Mouse (Mus musculus) kidney, embryonic 14.5 days (tissue): ENCODE results near the gene Ubiad1. TPM values are rescaled to one million over a fixed set of nuclear protein-coding genes. Genes with fewer than 3 reads are reported as not detected.

Experiments
- ATAC-seq: fragments of 200-750 bp; cut with Nextera tagmentation; 2 replicates; pipeline ENCODE4 v1.8.0; 2017; ENCODE audit warnings: moderate number of reproducible peaks, mild to moderate bottlenecking, moderate TSS enrichment, moderate library complexity; ENCODE audit not compliant: low FRiP score, low TSS enrichment
- H3K27ac ChIP-seq: fragments of 300-500 bp; sonication (generic); 2 replicates; pipeline ENCODE4 v1.5.1; 2014; ENCODE audit warnings: low read depth, mild to moderate bottlenecking, low read length, moderate library complexity, mixed read lengths
- H3K27me3 ChIP-seq: fragments of 300-500 bp; sonication (generic); 2 replicates; pipeline ENCODE4 v1.6.1; 2014; ENCODE audit warnings: mild to moderate bottlenecking, low read length; ENCODE audit not compliant: control insufficient read depth, insufficient read depth
- H3K36me3 ChIP-seq: fragments of 300-500 bp; sonication (generic); 2 replicates; pipeline ENCODE4 v1.6.1; 2014; ENCODE audit warnings: low read length, mixed read lengths; ENCODE audit not compliant: control insufficient read depth, insufficient read depth
- H3K4me1 ChIP-seq: fragments of 300-500 bp; sonication (generic); 2 replicates; pipeline ENCODE4 v1.6.1; 2014; ENCODE audit warnings: low read length, mixed read lengths; ENCODE audit not compliant: control insufficient read depth, insufficient read depth
- H3K4me2 ChIP-seq: fragments of 300-500 bp; sonication (generic); replicated peaks from 2 replicates; pipeline ENCODE4 v1.6.1; 2014; ENCODE audit warnings: low read depth, mild to moderate bottlenecking, low read length
- H3K4me3 ChIP-seq: fragments of 300-500 bp; sonication (generic); 2 replicates; pipeline ENCODE4 v1.5.1; 2014; ENCODE audit warnings: mild to moderate bottlenecking, low read length
- H3K9ac ChIP-seq: fragments of 300-500 bp; sonication (generic); 2 replicates; pipeline ENCODE4 v1.6.1; 2014; ENCODE audit warnings: low read depth, mild to moderate bottlenecking, low read length, moderate library complexity
- H3K9me3 ChIP-seq: fragments of 300-500 bp; sonication (generic); 2 replicates; pipeline ENCODE4 v1.6.1; 2016; ENCODE audit warnings: low read length; ENCODE audit not compliant: control insufficient read depth
- WGBS: fragments of 180-500 bp; shearing (Covaris S2); extraction: QIAGEN DNeasy Blood & Tissue Kit; methylation state at CpG from one replicate; pipeline ENCODE4 v1.1.7; 2014; 5-methylcytosine and 5-hydroxymethylcytosine counted together
- polyA plus RNA-seq: library from polyadenylated mRNA; unstranded; fragments of >200 nt; fragmentation: Nextera tagmentation; extraction: Ambion mirVana; gene quantifications from 2 replicates; pipeline ENCODE4 v1.2.1, GENCODE M21; 2014

Ubiad1 gene
- polyA plus RNA-seq, 1 experiment from 2014 or later = 18.6 TPM

DNA sequence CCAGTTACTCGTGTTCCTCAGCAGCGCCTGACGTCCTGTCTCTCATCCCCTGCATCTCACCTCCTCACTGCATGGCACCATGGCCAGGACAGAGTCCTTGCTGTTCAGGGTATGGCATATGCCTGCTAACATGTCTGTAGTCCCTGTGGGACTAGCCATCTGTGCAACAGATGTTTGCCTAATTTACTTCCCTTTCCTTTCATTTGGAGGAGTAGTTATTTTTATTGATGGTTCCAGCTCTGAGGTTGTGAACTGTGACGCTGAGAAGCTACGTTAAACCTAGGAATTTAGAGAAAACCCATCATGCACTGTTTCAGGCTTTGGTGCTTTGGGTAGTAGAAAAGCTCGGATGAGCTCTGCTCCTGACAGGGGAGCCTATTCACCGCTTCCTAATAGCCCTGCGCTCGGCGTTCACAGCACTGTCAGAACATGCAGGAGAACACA is 26.8 kb upstream of the Ubiad1 start:
- H3K27me3 ChIP-seq = no peaks in the 10 kb centered on the region
- H3K36me3 ChIP-seq = peaks cover 85% of the 10 kb centered on the region
- no peak for ATAC-seq
- H3K9ac ChIP-seq = no peak overlapping the region
- H3K4me3 ChIP-seq = no peak overlapping the region
- 70% methylated on average over 10 of the region's 10 CpGs for WGBS
- no peak overlapping the region for H3K4me2 ChIP-seq
- H3K4me1 ChIP-seq = no peaks in the 10 kb centered on the region
- H3K9me3 ChIP-seq = no peaks in the 10 kb centered on the region
- no peak overlapping the region for H3K27ac ChIP-seq

DNA sequence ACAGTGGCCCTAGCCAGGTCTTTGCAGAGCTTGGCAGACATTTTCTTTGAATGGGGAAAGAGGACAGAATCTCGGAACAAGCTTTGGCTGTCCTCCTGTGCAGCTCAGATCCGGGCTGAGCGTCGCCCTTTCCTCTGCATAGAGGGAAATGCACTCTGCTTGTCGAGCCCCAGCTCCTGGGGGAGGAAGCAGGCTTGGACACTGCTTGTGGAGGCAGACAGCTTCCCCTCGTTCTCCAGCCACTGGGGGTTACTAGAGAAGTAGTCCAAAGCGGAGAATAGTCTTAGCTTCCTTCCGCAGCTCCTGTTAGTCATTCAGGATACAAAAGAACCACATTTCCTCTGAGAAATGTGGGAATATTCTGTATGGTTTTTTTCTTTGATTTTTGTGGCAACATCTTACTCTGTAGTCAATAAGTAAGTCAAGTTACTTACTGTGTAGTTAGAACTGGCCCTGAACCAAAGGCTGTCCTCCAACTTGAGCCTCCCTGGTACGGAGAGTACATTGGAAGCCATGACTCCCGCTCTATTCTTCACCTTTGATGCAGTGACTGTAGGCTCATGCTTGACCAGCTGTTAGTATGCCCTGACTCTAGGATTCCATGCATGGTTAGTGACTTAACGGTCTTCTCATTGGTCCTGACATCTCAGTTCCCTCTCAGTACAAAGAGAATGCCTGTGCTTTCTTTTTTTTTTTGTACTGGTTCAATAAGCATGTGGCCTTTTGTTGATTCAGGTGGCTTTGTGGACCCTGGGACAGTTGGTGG is 25.1 kb upstream of the Ubiad1 start:
- ATAC-seq = peak; percentile 65; the same call in 1 of the 2 replicates
- H3K27ac ChIP-seq = no peak overlapping the region
- H3K4me1 ChIP-seq = no peaks in the 10 kb centered on the region
- no peaks in the 10 kb centered on the region for H3K9me3 ChIP-seq
- no peak overlapping the region for H3K9ac ChIP-seq
- no peak overlapping the region for H3K4me2 ChIP-seq
- 86% methylated on average over 11 of the region's 11 CpGs for WGBS
- H3K36me3 ChIP-seq = peaks cover 85% of the 10 kb centered on the region
- no peak overlapping the region for H3K4me3 ChIP-seq
- H3K27me3 ChIP-seq = no peaks in the 10 kb centered on the region

DNA sequence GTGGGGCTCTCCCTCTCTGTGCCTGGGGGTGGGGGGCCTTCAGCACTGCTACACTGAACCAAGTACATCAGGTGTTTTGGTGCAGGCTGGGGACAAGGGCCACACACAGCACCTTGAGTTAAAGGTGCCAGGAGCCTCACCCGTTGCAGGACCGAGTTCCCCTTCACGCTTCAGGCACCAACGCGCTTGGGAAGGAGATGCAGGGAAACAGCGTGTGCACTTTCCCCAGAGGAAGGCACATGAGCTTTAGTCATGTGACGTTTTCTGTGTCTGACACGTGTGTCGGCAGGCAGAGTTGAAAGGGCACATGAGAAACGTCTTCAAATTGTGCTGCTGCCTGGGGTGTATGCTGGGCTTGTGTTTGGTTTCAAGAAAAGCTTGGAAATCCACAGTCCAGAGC is 23.8 kb upstream of the Ubiad1 start:
- ATAC-seq = no peak
- H3K4me1 ChIP-seq = no peaks in the 10 kb centered on the region
- H3K9me3 ChIP-seq = no peaks in the 10 kb centered on the region
- H3K4me2 ChIP-seq = no peak overlapping the region
- no peak overlapping the region for H3K9ac ChIP-seq
- H3K27ac ChIP-seq = no peak overlapping the region
- H3K4me3 ChIP-seq = no peak overlapping the region
- H3K36me3 ChIP-seq = peaks cover 95% of the 10 kb centered on the region
- no peaks in the 10 kb centered on the region for H3K27me3 ChIP-seq
- WGBS = 91% methylated on average over 10 of the region's 10 CpGs

DNA sequence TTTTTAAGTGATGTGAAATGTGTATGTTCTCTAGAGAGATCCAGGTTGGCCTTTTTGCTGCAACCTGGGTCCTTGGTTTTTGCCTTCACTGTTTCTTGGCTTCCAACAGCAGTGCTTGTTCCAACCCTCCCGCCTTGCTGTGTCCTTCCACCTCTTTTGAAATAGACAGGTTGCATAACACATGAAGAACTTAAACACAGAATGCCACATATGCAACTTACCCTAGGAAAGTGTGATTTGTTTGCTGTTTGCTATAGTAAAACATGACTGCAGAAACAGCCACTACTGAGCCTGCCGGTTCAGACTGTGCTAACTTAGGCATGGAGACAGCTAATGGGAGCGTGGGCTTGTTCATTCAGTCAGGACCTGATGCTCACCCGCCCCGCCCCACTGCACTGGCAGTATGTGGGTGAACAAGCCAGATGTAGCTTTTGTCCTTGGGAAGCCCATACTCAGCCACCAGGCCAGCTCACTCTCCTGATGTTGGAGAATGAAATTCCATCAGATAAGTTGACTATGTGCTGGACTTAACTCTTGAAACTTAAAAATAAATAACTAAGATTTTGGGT is 22.0 kb upstream of the Ubiad1 start:
- Histone ChIP-seq H3K36me3 (peaks cover 95% of the 10 kb centered on the region), H3K4me1 (no peaks in the 10 kb centered on the region), H3K27ac (no peak overlapping the region), H3K27me3 (no peaks in the 10 kb centered on the region), H3K4me2 (no peak overlapping the region), H3K9me3 (no peaks in the 10 kb centered on the region), H3K4me3 (no peak overlapping the region), H3K9ac (no peak overlapping the region)
- ATAC-seq = no peak
- WGBS = 92% methylated on average over 5 of the region's 5 CpGs

DNA sequence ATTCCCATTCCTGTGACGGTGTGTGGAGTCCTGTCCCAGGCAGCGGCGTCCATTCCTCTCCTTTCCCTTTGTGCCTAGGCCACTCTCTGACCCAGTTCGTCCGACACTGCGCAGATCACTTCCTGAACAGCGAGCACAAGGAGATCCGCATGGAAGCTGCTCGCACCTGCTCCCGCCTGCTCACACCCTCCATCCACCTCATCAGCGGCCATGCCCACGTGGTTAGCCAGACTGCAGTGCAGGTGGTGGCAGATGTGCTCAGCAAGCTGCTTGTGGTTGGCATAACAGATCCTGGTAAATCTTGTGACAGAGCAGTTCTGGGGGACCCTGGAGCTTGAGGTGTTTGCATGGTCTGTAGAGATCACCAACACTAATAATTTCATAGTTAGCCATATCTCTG is 20.3 kb upstream of the Ubiad1 start:
- H3K9ac ChIP-seq = no peak overlapping the region
- H3K27ac ChIP-seq = no peak overlapping the region
- peaks cover 92% of the 10 kb centered on the region for H3K36me3 ChIP-seq
- H3K9me3 ChIP-seq = no peaks in the 10 kb centered on the region
- WGBS = 95% methylated on average over 12 of the region's 12 CpGs
- H3K4me3 ChIP-seq = no peak overlapping the region
- no peaks in the 10 kb centered on the region for H3K27me3 ChIP-seq
- no peak overlapping the region for H3K4me2 ChIP-seq
- H3K4me1 ChIP-seq = no peaks in the 10 kb centered on the region
- no peak for ATAC-seq

DNA sequence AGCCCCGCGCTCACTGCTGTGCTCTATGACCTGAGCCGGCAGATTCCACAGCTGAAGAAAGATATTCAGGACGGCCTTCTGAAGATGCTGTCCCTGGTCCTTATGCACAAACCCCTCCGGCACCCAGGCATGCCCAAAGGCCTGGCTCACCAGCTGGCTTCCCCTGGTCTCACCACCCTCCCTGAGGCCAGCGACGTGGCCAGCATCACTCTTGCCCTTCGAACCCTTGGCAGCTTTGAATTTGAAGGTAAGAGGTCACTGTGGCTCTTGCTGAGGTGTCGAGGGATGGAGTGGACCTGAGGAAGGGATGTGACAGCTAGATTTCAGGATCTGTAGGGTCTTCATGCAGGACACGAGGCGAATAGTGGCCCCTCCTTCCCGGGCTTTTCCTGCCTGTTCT is 19.7 kb upstream of the Ubiad1 start:
- peaks cover 92% of the 10 kb centered on the region for H3K36me3 ChIP-seq
- no peak overlapping the region for H3K9ac ChIP-seq

DNA sequence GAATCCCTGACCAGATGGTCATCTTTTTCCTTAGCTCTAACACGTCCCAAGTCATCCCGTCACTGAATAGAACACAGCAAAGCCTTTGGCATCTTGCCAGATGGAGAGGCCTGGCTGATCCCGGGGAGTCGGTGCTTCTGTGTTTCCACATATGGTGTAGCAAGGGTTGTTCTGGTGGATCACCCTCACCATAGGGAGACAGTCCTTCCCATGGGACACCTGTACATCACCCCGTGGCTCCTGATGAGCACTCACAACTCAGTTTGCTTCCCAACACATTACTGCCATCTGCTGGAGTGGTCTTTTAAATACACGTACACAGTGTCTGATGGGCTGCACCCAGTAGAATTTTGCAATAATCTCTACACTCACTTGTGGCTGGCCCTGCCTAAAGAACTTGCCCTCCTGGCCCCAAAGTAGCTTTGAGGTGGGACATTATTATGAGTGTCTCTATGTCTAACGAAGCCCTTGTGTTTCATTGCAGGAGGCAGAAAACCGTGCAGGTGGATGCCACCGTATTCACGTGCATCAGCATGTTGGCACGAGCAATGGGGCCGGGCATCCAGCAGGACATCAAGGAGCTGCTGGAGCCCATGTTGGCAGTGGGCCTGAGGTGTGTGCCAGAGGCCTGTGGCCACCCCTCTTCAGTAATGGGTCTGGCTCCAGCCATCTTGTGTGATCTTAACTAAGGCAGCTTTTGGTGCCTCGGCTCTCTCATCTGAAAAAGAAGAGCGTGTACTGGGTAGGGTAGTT is 18.8 kb upstream of the Ubiad1 start:
- no peak overlapping the region for H3K9ac ChIP-seq
- no peak overlapping the region for H3K4me3 ChIP-seq
- H3K27me3 ChIP-seq = no peaks in the 10 kb centered on the region
- H3K27ac ChIP-seq = no peak overlapping the region
- H3K36me3 ChIP-seq = peaks cover 92% of the 10 kb centered on the region
- no peak overlapping the region for H3K4me2 ChIP-seq
- H3K9me3 ChIP-seq = no peaks in the 10 kb centered on the region
- whole genome bisulfite sequencing = 81% methylated on average over 14 of the region's 14 CpGs
- H3K4me1 ChIP-seq = no peaks in the 10 kb centered on the region
- ATAC-seq = no peak

More for the DNA sequence above, 19.7 kb upstream of the Ubiad1 start:
- Histone ChIP-seq H3K4me3 (no peak overlapping the region), H3K27me3 (no peaks in the 10 kb centered on the region), H3K9me3 (no peaks in the 10 kb centered on the region), H3K4me2 (no peak overlapping the region), H3K4me1 (no peaks in the 10 kb centered on the region), H3K27ac (no peak overlapping the region)
- 94% methylated on average over 12 of the region's 12 CpGs for WGBS
- no peak for ATAC-seq

DNA sequence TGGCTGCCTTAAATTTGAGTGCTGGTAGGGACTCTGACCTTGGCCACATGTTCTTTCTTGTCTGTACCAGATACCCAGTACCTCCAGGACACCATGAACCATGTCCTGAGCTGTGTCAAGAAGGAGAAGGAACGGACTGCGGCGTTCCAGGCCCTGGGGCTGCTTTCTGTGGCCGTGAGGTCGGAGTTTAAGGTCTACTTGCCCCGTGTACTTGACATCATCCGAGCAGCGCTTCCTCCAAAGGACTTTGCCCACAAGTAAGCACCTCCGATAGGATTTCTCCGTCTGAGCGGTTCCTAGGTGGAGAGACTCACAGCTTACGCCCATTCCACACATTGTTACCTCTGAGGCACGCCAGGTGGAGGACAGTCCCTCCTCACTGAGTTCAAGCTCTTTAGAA is 18.1 kb upstream of the Ubiad1 start:
- Histone ChIP-seq H3K9ac (no peak overlapping the region), H3K9me3 (no peaks in the 10 kb centered on the region), H3K4me1 (no peaks in the 10 kb centered on the region), H3K4me2 (no peak overlapping the region), H3K27ac (no peak overlapping the region), H3K4me3 (no peak overlapping the region), H3K27me3 (no peaks in the 10 kb centered on the region), H3K36me3 (peaks cover 90% of the 10 kb centered on the region)
- WGBS = 96% methylated on average over 13 of the region's 13 CpGs
- no peak for ATAC-seq

DNA sequence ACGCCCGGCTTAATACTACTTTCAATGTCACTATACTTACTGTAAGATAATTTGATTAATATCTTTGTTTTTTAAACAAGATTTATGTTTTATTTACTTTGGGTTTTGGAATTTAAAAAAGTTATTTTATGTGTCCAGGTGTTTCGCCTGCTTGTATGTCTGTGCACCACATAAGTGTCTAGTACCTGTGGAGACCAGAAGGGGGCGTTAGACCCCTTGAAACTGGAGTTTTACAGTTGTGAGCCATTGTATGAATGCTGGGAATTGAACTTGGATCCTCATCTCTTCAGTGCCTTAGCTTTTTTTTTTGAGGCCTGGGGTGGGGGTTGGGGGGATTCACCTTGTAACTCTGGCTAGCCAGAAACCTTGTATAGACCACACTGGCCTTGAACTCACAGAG is 17.2 kb upstream of the Ubiad1 start:
- no peaks in the 10 kb centered on the region for H3K4me1 ChIP-seq
- H3K27me3 ChIP-seq = no peaks in the 10 kb centered on the region
- ATAC-seq = no peak
- H3K4me3 ChIP-seq = no peak overlapping the region
- no peak overlapping the region for H3K9ac ChIP-seq
- H3K36me3 ChIP-seq = peaks cover 89% of the 10 kb centered on the region
- no peak overlapping the region for H3K27ac ChIP-seq
- H3K9me3 ChIP-seq = no peaks in the 10 kb centered on the region
- 85% methylated on average over 4 of the region's 4 CpGs for WGBS
- H3K4me2 ChIP-seq = no peak overlapping the region
